Mouse (Mus musculus): ENCODE results near the gene Irak4. TPM values are rescaled to one million over a fixed set of nuclear protein-coding genes. Genes with fewer than 3 reads are reported as not detected.

The Irak4 gene
- polyA plus RNA-seq, 1 experiment from 2014 or later, result 9.2 TPM

GRCm38 (mm10) chr15:94544844-94545243, 1.4 kb downstream of the Irak4 start:
- Histone ChIP-seq H3K9ac (ENCODE audit: low read length) (no peak overlapping the region), H3K4me1 (replicated peaks; ENCODE audit: control insufficient read depth, insufficient read depth, low read length) (peaks cover 4% of the 10 kb centered on the region), H3K27ac (ENCODE audit: low read length) (no peak overlapping the region), H3K27me3 (ENCODE audit: control insufficient read depth, insufficient read depth, low read depth, low read length) (no peaks in the 10 kb centered on the region), H3K4me2 (ENCODE audit: low read depth, low read length) (no peak overlapping the region), H3K4me3 (ENCODE audit: low read length) (no peak overlapping the region), H3K9me3 (ENCODE audit: control insufficient read depth, low read length) (no peaks in the 10 kb centered on the region; the same call in 1 of the 2 replicates), H3K36me3 (ENCODE audit: control insufficient read depth, insufficient read depth, low read length) (no peaks in the 10 kb centered on the region)
- WGBS, result 71% methylated on average over 4 of the region's 4 CpGs
- ATAC-seq (ENCODE audit: low read depth), result no peak

GRCm38 (mm10) chr15:94553536-94553935, 10.1 kb downstream of the Irak4 start:
- H3K9me3 ChIP-seq (ENCODE audit: control insufficient read depth, low read length), result no peaks in the 10 kb centered on the region; the same call in 1 of the 2 replicates
- no peak overlapping the region for H3K4me3 ChIP-seq (ENCODE audit: low read length)
- no peak for ATAC-seq (ENCODE audit: low read depth)
- H3K4me2 ChIP-seq (ENCODE audit: low read depth, low read length), result no peak overlapping the region
- no peak overlapping the region for H3K9ac ChIP-seq (ENCODE audit: low read length)
- H3K27me3 ChIP-seq (ENCODE audit: control insufficient read depth, insufficient read depth, low read depth, low read length), result no peaks in the 10 kb centered on the region
- no peaks in the 10 kb centered on the region for H3K4me1 ChIP-seq (replicated peaks; ENCODE audit: control insufficient read depth, insufficient read depth, low read length)
- H3K36me3 ChIP-seq (ENCODE audit: control insufficient read depth, insufficient read depth, low read length), result peaks cover 6% of the 10 kb centered on the region; the same call in 1 of the 2 replicates
- H3K27ac ChIP-seq (ENCODE audit: low read length), result no peak overlapping the region
- WGBS, result 87% methylated on average over 9 of the region's 9 CpGs

- peak; percentile 57 for ATAC-seq (ENCODE audit: low read depth)
- Histone ChIP-seq H3K27ac (ENCODE audit: low read length) (no peak overlapping the region), H3K36me3 (ENCODE audit: control insufficient read depth, insufficient read depth, low read length) (peaks cover 8% of the 10 kb centered on the region; the same call in 1 of the 2 replicates), H3K4me2 (ENCODE audit: low read depth, low read length) (no peak overlapping the region), H3K27me3 (ENCODE audit: control insufficient read depth, insufficient read depth, low read depth, low read length) (no peaks in the 10 kb centered on the region), H3K9me3 (ENCODE audit: control insufficient read depth, low read length) (no peaks in the 10 kb centered on the region), H3K9ac (ENCODE audit: low read length) (no peak overlapping the region), H3K4me1 (replicated peaks; ENCODE audit: control insufficient read depth, insufficient read depth, low read length) (no peaks in the 10 kb centered on the region), H3K4me3 (ENCODE audit: low read length) (no peak overlapping the region)
- 16% methylated on average over 7 of the region's 7 CpGs for WGBS
These were observed 14.0 kb downstream of the Irak4 start for GRCm38 (mm10) chr15:94557442-94557841.

GRCm38 (mm10) chr15:94558895-94559656, 15.6 kb downstream of the Irak4 start:
- WGBS, result 64% methylated on average over 17 of the region's 17 CpGs
- Histone ChIP-seq H3K36me3 (ENCODE audit: control insufficient read depth, insufficient read depth, low read length) (peaks cover 2% of the 10 kb centered on the region; the same call in 1 of the 2 replicates), H3K27ac (ENCODE audit: low read length) (no peak overlapping the region), H3K4me1 (replicated peaks; ENCODE audit: control insufficient read depth, insufficient read depth, low read length) (no peaks in the 10 kb centered on the region), H3K9ac (ENCODE audit: low read length) (no peak overlapping the region), H3K27me3 (ENCODE audit: control insufficient read depth, insufficient read depth, low read depth, low read length) (no peaks in the 10 kb centered on the region), H3K4me3 (ENCODE audit: low read length) (no peak overlapping the region), H3K4me2 (ENCODE audit: low read depth, low read length) (no peak overlapping the region), H3K9me3 (ENCODE audit: control insufficient read depth, low read length) (no peaks in the 10 kb centered on the region)
- no peak for ATAC-seq (ENCODE audit: low read depth)

GRCm38 (mm10) chr15:94564909-94565308, 21.5 kb downstream of the Irak4 start:
- Histone ChIP-seq H3K27me3 (ENCODE audit: control insufficient read depth, insufficient read depth, low read depth, low read length) (no peaks in the 10 kb centered on the region), H3K4me2 (ENCODE audit: low read depth, low read length) (no peak overlapping the region), H3K27ac (ENCODE audit: low read length) (no peak overlapping the region), H3K9ac (ENCODE audit: low read length) (no peak overlapping the region), H3K4me3 (ENCODE audit: low read length) (no peak overlapping the region), H3K9me3 (ENCODE audit: control insufficient read depth, low read length) (no peaks in the 10 kb centered on the region), H3K4me1 (replicated peaks; ENCODE audit: control insufficient read depth, insufficient read depth, low read length) (no peaks in the 10 kb centered on the region), H3K36me3 (ENCODE audit: control insufficient read depth, insufficient read depth, low read length) (peaks cover 2% of the 10 kb centered on the region; the same call in 1 of the 2 replicates)
- 78% methylated on average over 2 of the region's 2 CpGs for WGBS
- no peak for ATAC-seq (ENCODE audit: low read depth)

- 76% methylated on average over 9 of the region's 9 CpGs for WGBS
- H3K4me1 ChIP-seq (replicated peaks; ENCODE audit: control insufficient read depth, insufficient read depth, low read length), result no peaks in the 10 kb centered on the region
- no peak overlapping the region for H3K9ac ChIP-seq (ENCODE audit: low read length)
- no peak for ATAC-seq (ENCODE audit: low read depth)
- no peak overlapping the region for H3K27ac ChIP-seq (ENCODE audit: low read length)
- H3K36me3 ChIP-seq (ENCODE audit: control insufficient read depth, insufficient read depth, low read length), result peaks cover 2% of the 10 kb centered on the region; the same call in 1 of the 2 replicates
- no peak overlapping the region for H3K4me2 ChIP-seq (ENCODE audit: low read depth, low read length)
- H3K4me3 ChIP-seq (ENCODE audit: low read length), result no peak overlapping the region
- no peaks in the 10 kb centered on the region for H3K27me3 ChIP-seq (ENCODE audit: control insufficient read depth, insufficient read depth, low read depth, low read length)
- H3K9me3 ChIP-seq (ENCODE audit: control insufficient read depth, low read length), result no peaks in the 10 kb centered on the region
These were observed 22.4 kb downstream of the Irak4 start for GRCm38 (mm10) chr15:94565854-94566253.

- H3K36me3 ChIP-seq (ENCODE audit: control insufficient read depth, insufficient read depth, low read length), result no peaks in the 10 kb centered on the region
- H3K27me3 ChIP-seq (ENCODE audit: control insufficient read depth, insufficient read depth, low read depth, low read length), result no peaks in the 10 kb centered on the region
- H3K4me1 ChIP-seq (replicated peaks; ENCODE audit: control insufficient read depth, insufficient read depth, low read length), result no peaks in the 10 kb centered on the region
- H3K4me3 ChIP-seq (ENCODE audit: low read length), result no peak overlapping the region
- H3K9me3 ChIP-seq (ENCODE audit: control insufficient read depth, low read length), result no peaks in the 10 kb centered on the region
- ATAC-seq (ENCODE audit: low read depth), result no peak
- no peak overlapping the region for H3K4me2 ChIP-seq (ENCODE audit: low read depth, low read length)
- no peak overlapping the region for H3K27ac ChIP-seq (ENCODE audit: low read length)
- 51% methylated on average over 10 of the region's 10 CpGs for WGBS
- H3K9ac ChIP-seq (ENCODE audit: low read length), result no peak overlapping the region
These were observed 25.2 kb downstream of the Irak4 start for GRCm38 (mm10) chr15:94568496-94569182.

- no peak overlapping the region for H3K9ac ChIP-seq (ENCODE audit: low read length)
- no peak overlapping the region for H3K4me2 ChIP-seq (ENCODE audit: low read depth, low read length)
- H3K4me1 ChIP-seq (replicated peaks; ENCODE audit: control insufficient read depth, insufficient read depth, low read length), result no peaks in the 10 kb centered on the region
- H3K4me3 ChIP-seq (ENCODE audit: low read length), result no peak overlapping the region
- no peaks in the 10 kb centered on the region for H3K27me3 ChIP-seq (ENCODE audit: control insufficient read depth, insufficient read depth, low read depth, low read length)
- H3K36me3 ChIP-seq (ENCODE audit: control insufficient read depth, insufficient read depth, low read length), result no peaks in the 10 kb centered on the region
- ATAC-seq (ENCODE audit: low read depth), result no peak
- H3K9me3 ChIP-seq (ENCODE audit: control insufficient read depth, low read length), result no peaks in the 10 kb centered on the region
- 78% methylated on average over 4 of the region's 4 CpGs for WGBS
- H3K27ac ChIP-seq (ENCODE audit: low read length), result no peak overlapping the region
These were observed 28.1 kb downstream of the Irak4 start for GRCm38 (mm10) chr15:94571501-94571900.

- WGBS, result 66% methylated on average over 8 of the region's 8 CpGs
- no peak for ATAC-seq (ENCODE audit: low read depth)
- no peak overlapping the region for H3K9ac ChIP-seq (ENCODE audit: low read length)
- H3K27me3 ChIP-seq (ENCODE audit: control insufficient read depth, insufficient read depth, low read depth, low read length), result no peaks in the 10 kb centered on the region
- no peaks in the 10 kb centered on the region for H3K36me3 ChIP-seq (ENCODE audit: control insufficient read depth, insufficient read depth, low read length)
- H3K9me3 ChIP-seq (ENCODE audit: control insufficient read depth, low read length), result no peaks in the 10 kb centered on the region
- no peak overlapping the region for H3K27ac ChIP-seq (ENCODE audit: low read length)
- no peak overlapping the region for H3K4me2 ChIP-seq (ENCODE audit: low read depth, low read length)
- H3K4me1 ChIP-seq (replicated peaks; ENCODE audit: control insufficient read depth, insufficient read depth, low read length), result no peaks in the 10 kb centered on the region
- H3K4me3 ChIP-seq (ENCODE audit: low read length), result no peak overlapping the region
These were observed 29.3 kb downstream of the Irak4 start for GRCm38 (mm10) chr15:94572746-94573145.
